9 mouse cellular contexts compared by ENCODE assay signal in the genomic region with DNA sequence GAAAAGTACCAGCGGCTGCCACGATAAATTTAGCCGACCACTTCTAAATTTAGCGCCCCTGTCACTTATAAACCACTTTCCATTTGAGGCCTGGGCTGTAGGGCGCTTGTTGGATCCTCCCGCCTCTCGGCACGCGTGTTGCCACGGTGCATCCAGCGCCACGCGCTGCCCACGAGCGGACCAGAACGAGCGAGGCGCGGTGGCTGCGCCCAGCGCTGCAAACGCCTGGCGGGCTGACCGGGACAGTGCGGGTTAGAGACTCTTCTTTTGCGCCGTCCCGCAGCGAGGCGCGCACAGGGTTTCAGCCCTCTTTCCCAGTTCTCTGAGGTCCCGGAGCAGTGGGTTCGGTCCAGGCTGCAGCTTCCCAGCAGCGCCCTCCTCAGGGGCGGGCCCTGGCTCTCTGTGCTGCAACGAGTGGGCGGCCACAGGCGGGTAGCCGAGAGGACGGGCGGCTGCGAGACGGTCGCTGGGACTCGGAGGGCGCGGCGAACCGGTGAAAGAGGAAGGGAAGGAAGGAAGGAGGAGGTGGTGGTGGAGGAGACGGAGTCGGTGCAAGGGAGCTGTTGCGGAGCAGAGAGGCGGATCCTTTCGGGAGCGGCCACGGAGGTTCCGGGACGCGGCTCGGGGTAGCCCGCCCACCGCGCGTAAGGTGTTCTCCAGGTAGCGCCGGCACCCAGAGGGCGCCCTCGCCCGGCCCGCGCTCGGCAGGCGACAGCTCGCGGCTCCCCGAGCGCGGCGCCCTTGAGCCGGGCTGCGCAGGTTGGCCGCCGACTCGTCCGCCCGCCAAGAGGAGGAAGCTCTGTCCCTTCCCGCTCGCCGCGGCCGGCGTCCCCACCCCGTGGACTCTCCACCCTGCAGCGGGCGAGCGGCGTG. TPM values are rescaled to one million over a fixed set of nuclear protein-coding genes. Genes with fewer than 3 reads are reported as not detected.
A peak's percentile ranks its signal among the peaks of the same experiment; 100 is the strongest.
DNase-seq lines count a peak whose midpoint lies in the region; ATAC-seq lines count a peak whose summit lies in the region.
"Had no signal": no experiment of that assay in that cellular context is flagged by ENCODE, and none has a peak within 500 bp of the region (broad histone marks: within the 10 kb centered on the region; RNA-seq: fewer than 3 reads in every experiment).

No protein-coding gene starts in this region.

- H3K4me1 ChIP-seq in forebrain, embryonic 10.5 days, result peaks cover 32% of the 10 kb centered on the region
- H3K4me1 ChIP-seq in heart, embryonic 14.5 days (ENCODE audit: control insufficient read depth in 2 of 2, insufficient read depth in 2 of 2, low read length in 2 of 2), result peaks cover 8 to 35% of the 10 kb centered on the region in 2 experiments
- no peaks in the 10 kb centered on the region for H3K4me1 ChIP-seq in liver, embryonic 11.5 days (replicated peaks; ENCODE audit: control insufficient read depth, insufficient read depth, low read length)

- under 1% methylated on average over 93 of the region's 97 CpGs for WGBS in forebrain, embryonic 10.5 days
- WGBS in heart, embryonic 14.5 days, result under 1% methylated on average over 72 of the region's 97 CpGs
- WGBS in liver, embryonic 11.5 days, result 1% methylated on average over 91 of the region's 97 CpGs

- peak overlapping the region; percentile 78 for H3K4me3 ChIP-seq in forebrain, embryonic 10.5 days
- peak overlapping the region; percentile 65 to 87 for H3K4me3 ChIP-seq in heart, embryonic 14.5 days (ENCODE audit: control insufficient read depth in 1 of 2, insufficient read depth in 1 of 2, low read depth in 1 of 2, low read length in 2 of 2)
- peak overlapping the region; percentile 73 for H3K4me3 ChIP-seq in liver, embryonic 11.5 days (ENCODE audit: low read depth, low read length)

- peak; percentile 87 for ATAC-seq in heart, embryonic 14.5 days (ENCODE audit: insufficient number of reproducible peaks, insufficient read depth, low FRiP score, low read depth)
- peak; percentile 84 for ATAC-seq in liver, embryonic 11.5 days (replicated peaks; ENCODE audit: low FRiP score)
- peak; percentile 67 for ATAC-seq in monocyte, adult 5-6 weeks (replicated peaks; ENCODE audit: insufficient number of reproducible peaks, low FRiP score, low TSS enrichment, poor library complexity, severe bottlenecking)

- H3K4me2 ChIP-seq in heart, embryonic 14.5 days (ENCODE audit: low read length), result peak overlapping the region; percentile 88
- H3K4me2 ChIP-seq in liver, embryonic 11.5 days, result peak overlapping the region; percentile 99

- H3K36me3 ChIP-seq in forebrain, embryonic 10.5 days (replicated peaks), result no peaks in the 10 kb centered on the region
- no peaks in the 10 kb centered on the region for H3K36me3 ChIP-seq in heart, embryonic 14.5 days (ENCODE audit: control insufficient read depth, insufficient read depth, low read length)
- no peaks in the 10 kb centered on the region for H3K36me3 ChIP-seq in liver, embryonic 11.5 days (ENCODE audit: control insufficient read depth, insufficient read depth, low read length)
- H3K36me3 ChIP-seq: G1E had no signal

- H3K27me3 ChIP-seq in forebrain, embryonic 10.5 days (ENCODE audit: poor library complexity, severe bottlenecking), result peaks cover 63% of the 10 kb centered on the region
- no peaks in the 10 kb centered on the region for H3K27me3 ChIP-seq in heart, embryonic 14.5 days (ENCODE audit: control insufficient read depth, insufficient read depth, low read length)
- peaks cover 7% of the 10 kb centered on the region; the same call in 1 of the 2 replicates for H3K27me3 ChIP-seq in liver, embryonic 11.5 days (replicated peaks; ENCODE audit: control insufficient read depth, insufficient read depth, low read length)

- no peaks in the 10 kb centered on the region for H3K9me3 ChIP-seq in forebrain, embryonic 10.5 days
- no peaks in the 10 kb centered on the region for H3K9me3 ChIP-seq in heart, embryonic 14.5 days (ENCODE audit: control insufficient read depth, low read length)
- no peaks in the 10 kb centered on the region for H3K9me3 ChIP-seq in liver, embryonic 11.5 days (ENCODE audit: control insufficient read depth, low read length)

- peak overlapping the region; percentile 86 for H3K27ac ChIP-seq in forebrain, embryonic 10.5 days
- peak overlapping the region; percentile 79 to 97 for H3K27ac ChIP-seq in heart, embryonic 14.5 days (replicated peaks in 1 of 2; ENCODE audit: control insufficient read depth in 1 of 2, insufficient read depth in 1 of 2, low read depth in 2 of 2, low read length in 2 of 2)
- peak overlapping the region; percentile 22; the same call in 1 of the 2 replicates for H3K27ac ChIP-seq in liver, embryonic 11.5 days (ENCODE audit: low read depth, low read length)

- peak overlapping the region; percentile 82 for H3K9ac ChIP-seq in heart, embryonic 14.5 days (ENCODE audit: low read length)
- peak overlapping the region; percentile 72 for H3K9ac ChIP-seq in liver, embryonic 11.5 days (ENCODE audit: low read depth, low read length)

- peak; percentile 17 for DNase-seq in 3134 (ENCODE audit: extremely low read depth, insufficient read length, low spot score)
- DNase-seq in adrenal gland, postnatal 25 days, result peak; percentile 83
- DNase-seq in forebrain, embryonic 10.5 days (ENCODE audit: extremely low spot score, low spot score), result peak; percentile 73
- DNase-seq in kidney, postnatal 10 days, result peak; percentile 91
- DNase-seq in liver, embryonic 11.5 days (ENCODE audit: low spot score), result peak; percentile 83
- DNase-seq in spleen, postnatal 14 days (ENCODE audit: low spot score in 2 of 2), result peak; percentile 60 to 71

RNA-seq across cellular contexts. Expression of a gene that starts 0.5 kb away (rescaled TPM):
- total RNA-seq in adrenal gland, postnatal 25 days (2021), result 20.3 and 22.9 TPM in 2 replicates
- 0.32 and 0.42 TPM in 2 replicates for polyA plus RNA-seq in forebrain, embryonic 10.5 days (2016; fragmentation: Nextera tagmentation; extraction: Ambion mirVana)
- polyA plus RNA-seq in heart, embryonic 14.5 days (2014; fragmentation: Nextera tagmentation; extraction: Ambion mirVana), result 4.4 and 4.5 TPM in 2 replicates
- 1.2 and 1.8 TPM in 2 replicates for polyA plus RNA-seq in liver, embryonic 11.5 days (2014; fragmentation: Nextera tagmentation; extraction: Ambion mirVana)
- 85.0 to 99.2 TPM (median 85.5 TPM) in 3 replicates for total RNA-seq in monocyte, adult 5-6 weeks (2017)

RNA-seq across cellular contexts. Expression of a gene that starts 26.3 kb away (rescaled TPM):
- total RNA-seq in adrenal gland, postnatal 25 days (2021), result 47.3 and 57.8 TPM in 2 replicates
- polyA plus RNA-seq in forebrain, embryonic 10.5 days (2016; fragmentation: Nextera tagmentation; extraction: Ambion mirVana), result 25.5 and 28.9 TPM in 2 replicates
- 42.6 and 44.5 TPM in 2 replicates for polyA plus RNA-seq in heart, embryonic 14.5 days (2014; fragmentation: Nextera tagmentation; extraction: Ambion mirVana)
- 40.8 and 43.8 TPM in 2 replicates for polyA plus RNA-seq in liver, embryonic 11.5 days (2014; fragmentation: Nextera tagmentation; extraction: Ambion mirVana)
- 19.8 to 34.3 TPM (median 20.9 TPM) in 3 replicates for total RNA-seq in monocyte, adult 5-6 weeks (2017)

Comparison
In these comparisons a context has a peak if more than half of its experiments do, and no peak if none do; other contexts are left out.
1. Peak in every context shown above with its lines: DNase-seq, ATAC-seq, H3K4me3 ChIP-seq and H3K27ac ChIP-seq.
2. DNase-seq: peak in every context shown above with its lines; median percentile 91 in kidney, postnatal 10 days; 83 in adrenal gland, postnatal 25 days; 83 in liver, embryonic 11.5 days; 73 in forebrain, embryonic 10.5 days; 66 in spleen, postnatal 14 days; 17 in 3134.
3. H3K27ac ChIP-seq: peak in every context shown above with its lines; median percentile 88 in heart, embryonic 14.5 days; 86 in forebrain, embryonic 10.5 days; 22 in liver, embryonic 11.5 days.